Comparison of ENCODE assay signal across 25 mouse cellular contexts in genomic region chr3:59167417-59168054, GRCm38 (mm10). TPM values are rescaled to one million over a fixed set of nuclear protein-coding genes. Genes with fewer than 3 reads are reported as not detected.
DNase-seq lines count a peak whose midpoint lies in the region; ATAC-seq and TF ChIP-seq lines count a peak whose summit lies in the region.
"Had no signal": no experiment of that assay in that cellular context is flagged by ENCODE, and none has a peak within 500 bp of the region (broad histone marks: within the 10 kb centered on the region; RNA-seq: fewer than 3 reads in every experiment).

No protein-coding gene starts in this region.

- H3K9me3 ChIP-seq in kidney, embryonic 16.5 days (ENCODE audit: low read length) = no peaks in the 10 kb centered on the region
- H3K9me3 ChIP-seq in lung, postnatal 0 days (ENCODE audit: low read length) = no peaks in the 10 kb centered on the region
- H3K9me3 ChIP-seq in midbrain, postnatal 0 days (ENCODE audit: low read length) = no peaks in the 10 kb centered on the region
- H3K9me3 ChIP-seq: hindbrain, embryonic 13.5 days; limb, embryonic 10.5 days; midbrain, embryonic 12.5 days had no signal

- TF ChIP-seq EP300 in lung, postnatal 0 days (IDR thresholded peaks at IDR 0.05) = peak; percentile 46

- H3K36me3 ChIP-seq in kidney, embryonic 16.5 days (ENCODE audit: insufficient read depth, low read length) = no peaks in the 10 kb centered on the region
- no peaks in the 10 kb centered on the region for H3K36me3 ChIP-seq in lung, postnatal 0 days (ENCODE audit: insufficient read depth, low read length)
- H3K36me3 ChIP-seq in midbrain, postnatal 0 days (ENCODE audit: insufficient read depth, low read length) = no peaks in the 10 kb centered on the region
- H3K36me3 ChIP-seq: hindbrain, embryonic 13.5 days; limb, embryonic 10.5 days; midbrain, embryonic 12.5 days had no signal

- H3K9ac ChIP-seq in kidney, embryonic 16.5 days (replicated peaks; ENCODE audit: low read length) = no peak overlapping the region
- no peak overlapping the region for H3K9ac ChIP-seq in lung, postnatal 0 days (replicated peaks; ENCODE audit: low read depth)
- H3K9ac ChIP-seq in midbrain, postnatal 0 days (replicated peaks; ENCODE audit: low read length, poor library complexity, severe bottlenecking) = no peak overlapping the region
- H3K9ac ChIP-seq: hindbrain, embryonic 13.5 days; midbrain, embryonic 12.5 days had no signal

- H3K4me2 ChIP-seq in kidney, embryonic 16.5 days (replicated peaks; ENCODE audit: low read depth, low read length) = no peak overlapping the region
- H3K4me2 ChIP-seq in lung, postnatal 0 days (replicated peaks; ENCODE audit: low read depth, low read length) = no peak overlapping the region
- no peak overlapping the region for H3K4me2 ChIP-seq in midbrain, postnatal 0 days (ENCODE audit: low read depth, low read length, poor library complexity, severe bottlenecking)
- H3K4me2 ChIP-seq: hindbrain, embryonic 13.5 days; liver, embryonic 11.5 days; midbrain, embryonic 12.5 days had no signal

- H3K4me3 ChIP-seq in kidney, embryonic 16.5 days (ENCODE audit: low read length) = no peak overlapping the region
- no peak overlapping the region for H3K4me3 ChIP-seq in lung, postnatal 0 days (ENCODE audit: low read depth, low read length)
- no peak overlapping the region for H3K4me3 ChIP-seq in lung, adult 2 months (replicated peaks; ENCODE audit: extremely low read depth, low read depth, low read length)
- no peak overlapping the region for H3K4me3 ChIP-seq in midbrain, postnatal 0 days (ENCODE audit: low read depth, low read length)
- H3K4me3 ChIP-seq: erythroblast, embryonic 14.5 days; hindbrain, embryonic 13.5 days; limb, embryonic 10.5 days; midbrain, embryonic 12.5 days had no signal

- no peak for TF ChIP-seq POLR2A in lung, adult 2 months (IDR thresholded peaks at IDR 0.05; ENCODE audit: borderline replicate concordance, extremely low read depth, low read depth, low read length)

- no peak for DNase-seq in kidney, postnatal 25 days
- peak; percentile 79 for DNase-seq in lung, postnatal 0 days (ENCODE audit: low spot score)
- no peak for DNase-seq in lung, adult 2 months
- DNase-seq in lung, postnatal 36 days = peak; percentile 13
- no peak for DNase-seq in cerebellum, postnatal 25 days
- no peak for DNase-seq in midbrain, postnatal 0 days (ENCODE audit: low spot score)
- DNase-seq: adrenal gland, adult 2 months; cerebellum, adult 11 months; cerebellum, postnatal 14 days; kidney, postnatal 4 days; right cerebral cortex, adult 18-20 months; spleen, adult 18-20 months; thymus, postnatal 36 days had no signal

- peak; percentile 61; the same call in 1 of the 2 replicates for ATAC-seq in kidney, embryonic 16.5 days (ENCODE audit: low FRiP score, low TSS enrichment)
- ATAC-seq in lung, postnatal 0 days = peak; percentile 91
- no peak for ATAC-seq in midbrain, postnatal 0 days (ENCODE audit: low FRiP score)
- ATAC-seq: forebrain, embryonic 14.5 days had no signal

- peaks cover 12% of the 10 kb centered on the region for H3K4me1 ChIP-seq in kidney, embryonic 16.5 days (ENCODE audit: insufficient read depth, low read length)
- no peaks in the 10 kb centered on the region for H3K4me1 ChIP-seq in lung, postnatal 0 days (ENCODE audit: insufficient read depth, low read depth, low read length)
- 0 out of 2 replicates have a peak, but pooled peaks cover 2% of the 10 kb centered on the region for H3K4me1 ChIP-seq in lung, adult 2 months (ENCODE audit: control insufficient read depth, insufficient read depth, low read length)
- H3K4me1 ChIP-seq in midbrain, postnatal 0 days (ENCODE audit: insufficient read depth, low read length) = no peaks in the 10 kb centered on the region
- H3K4me1 ChIP-seq: hindbrain, embryonic 13.5 days; limb, embryonic 10.5 days; midbrain, embryonic 12.5 days had no signal

- no peak for TF ChIP-seq CTCF in lung, postnatal 0 days (IDR thresholded peaks at IDR 0.05)
- TF ChIP-seq CTCF in lung, adult 2 months (IDR thresholded peaks at IDR 0.05; ENCODE audit: insufficient read depth, low read length) = no peak
- no peak for TF ChIP-seq CTCF in midbrain, postnatal 0 days (IDR thresholded peaks at IDR 0.05)

- no peak overlapping the region for H3K27ac ChIP-seq in kidney, embryonic 16.5 days (ENCODE audit: low read length)
- H3K27ac ChIP-seq in lung, postnatal 0 days (ENCODE audit: low read length) = peak overlapping the region; percentile 44
- H3K27ac ChIP-seq in midbrain, postnatal 0 days (ENCODE audit: low read depth, low read length) = no peak overlapping the region
- H3K27ac ChIP-seq: hindbrain, embryonic 13.5 days; limb, embryonic 10.5 days; midbrain, embryonic 12.5 days had no signal

- 38% methylated on average over 2 of the region's 2 CpGs for WGBS in kidney, embryonic 16.5 days
- 38% methylated on average over 2 of the region's 2 CpGs for WGBS in lung, postnatal 0 days
- 30% methylated on average over 2 of the region's 2 CpGs for WGBS in lung, adult 2 months
- 82% methylated on average over 2 of the region's 2 CpGs for WGBS in midbrain, postnatal 0 days

- no peaks in the 10 kb centered on the region for H3K27me3 ChIP-seq in kidney, embryonic 16.5 days (ENCODE audit: insufficient read depth, low read length)
- H3K27me3 ChIP-seq in lung, postnatal 0 days (replicated peaks; ENCODE audit: insufficient read depth, low read length) = no peaks in the 10 kb centered on the region
- no peaks in the 10 kb centered on the region for H3K27me3 ChIP-seq in midbrain, postnatal 0 days (ENCODE audit: insufficient read depth, low read length)
- H3K27me3 ChIP-seq: hindbrain, embryonic 13.5 days; midbrain, embryonic 12.5 days had no signal

RNA-seq across cellular contexts. Expression of gene P2ry14, which starts 14.1 kb away (rescaled TPM):
- 3.8 and 5.0 TPM in 2 replicates for polyA plus RNA-seq in kidney, embryonic 16.5 days (2015; fragmentation: Nextera tagmentation; extraction: Ambion mirVana)
- polyA plus RNA-seq in lung, postnatal 0 days (2015; fragmentation: Nextera tagmentation; extraction: Ambion mirVana) = 65.2 and 68.4 TPM in 2 replicates
- polyA plus RNA-seq in lung, adult 2 months (2012; rRNA removed) = 4.6 and 8.0 TPM in 2 replicates
- total RNA-seq in midbrain, postnatal 0 days (2014; rRNA removed) = 2.8 and 3.2 TPM in 2 replicates
- 4.3 and 4.6 TPM in 2 replicates for polyA plus RNA-seq in midbrain, postnatal 0 days (2015; fragmentation: Nextera tagmentation; extraction: Ambion mirVana)
- polyA plus RNA-seq: erythroblast, embryonic 14.5 days had no signal

RNA-seq across cellular contexts. Expression of gene Gpr87, which starts 27.4 kb away (rescaled TPM):
- polyA plus RNA-seq in kidney, embryonic 16.5 days (2015; fragmentation: Nextera tagmentation; extraction: Ambion mirVana) = 0.24 TPM in 1 of 2 replicates, not detected in the other
- polyA plus RNA-seq in lung, postnatal 0 days (2015; fragmentation: Nextera tagmentation; extraction: Ambion mirVana) = not detected in 2 replicates
- polyA plus RNA-seq in lung, adult 2 months (2012; rRNA removed) = 5.2 TPM in 1 of 2 replicates, not detected in the other
- total RNA-seq in midbrain, postnatal 0 days (2014; rRNA removed) = 1.5 TPM in 1 of 2 replicates, not detected in the other
- polyA plus RNA-seq in midbrain, postnatal 0 days (2015; fragmentation: Nextera tagmentation; extraction: Ambion mirVana) = 0.16 TPM in 1 of 2 replicates, not detected in the other
- total RNA-seq: adrenal gland, adult 2 months; granulocyte monocyte progenitor cell, adult 5-6 weeks; left cerebral cortex, adult 18-20 months; MEL had no signal
- polyA plus RNA-seq: adrenal gland, adult 2 months; erythroblast, embryonic 14.5 days; forebrain, embryonic 14.5 days; intestine, embryonic 14.5 days; liver, embryonic 11.5 days; testis, adult 2 months had no signal

RNA-seq across cellular contexts. Expression of gene P2ry13, which starts 43.1 kb away (rescaled TPM):
- polyA plus RNA-seq in kidney, embryonic 16.5 days (2015; fragmentation: Nextera tagmentation; extraction: Ambion mirVana) = 0.69 and 0.72 TPM in 2 replicates
- polyA plus RNA-seq in lung, postnatal 0 days (2015; fragmentation: Nextera tagmentation; extraction: Ambion mirVana) = 2.6 and 2.7 TPM in 2 replicates
- 3.0 TPM in 2 replicates for polyA plus RNA-seq in lung, adult 2 months (2012; rRNA removed)
- total RNA-seq in midbrain, postnatal 0 days (2014; rRNA removed) = 2.2 and 2.6 TPM in 2 replicates
- 1.8 and 1.9 TPM in 2 replicates for polyA plus RNA-seq in midbrain, postnatal 0 days (2015; fragmentation: Nextera tagmentation; extraction: Ambion mirVana)
- total RNA-seq: MEL had no signal
- polyA plus RNA-seq: erythroblast, embryonic 14.5 days had no signal

Comparison
In these comparisons a context has a peak if more than half of its experiments do, and no peak if none do; other contexts are left out.
1. DNase-seq: peak in lung, postnatal 0 days (single experiment) and lung, postnatal 36 days (single experiment); none in kidney, postnatal 25 days (0 of 2), lung, adult 2 months (single experiment), cerebellum, postnatal 25 days (0 of 2) and midbrain, postnatal 0 days (single experiment).